Mouse (Mus musculus): ENCODE data around the gene 6030468B19Rik. TPM values are rescaled to one million over a fixed set of nuclear protein-coding genes. Genes with fewer than 3 reads are reported as not detected.
"Not testable (repeated sequence)": the region's sequence is repeated elsewhere in the genome, so short reads cannot be mapped to it uniquely, and the experiment has no call there.

6030468B19Rik gene
- total RNA-seq, 2 experiments from 2014 or later, result 0.37 TPM; not detected in 1

DNA sequence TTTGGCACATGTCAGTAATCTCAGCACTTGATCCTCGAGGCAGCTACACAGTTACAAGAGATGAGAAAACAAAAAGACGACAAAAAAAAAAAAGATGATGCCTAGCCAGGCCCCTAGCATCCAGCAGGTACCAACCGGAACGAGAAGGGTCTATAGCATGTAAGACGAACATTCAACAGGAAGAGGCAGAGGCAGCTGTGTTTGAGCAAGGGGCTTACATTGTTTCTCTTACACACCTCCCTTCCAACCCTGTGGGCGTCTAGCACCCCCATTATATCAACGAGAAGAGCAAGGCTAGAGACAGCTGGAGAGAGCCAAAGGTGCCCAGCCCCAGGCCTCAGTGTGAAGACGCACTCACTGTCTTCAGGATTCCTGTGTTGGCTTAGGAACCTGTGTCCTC lies 29.5 kb downstream of the 6030468B19Rik start:
- ATAC-seq (replicated peaks; ENCODE audit: poor library complexity), result no peak

DNA sequence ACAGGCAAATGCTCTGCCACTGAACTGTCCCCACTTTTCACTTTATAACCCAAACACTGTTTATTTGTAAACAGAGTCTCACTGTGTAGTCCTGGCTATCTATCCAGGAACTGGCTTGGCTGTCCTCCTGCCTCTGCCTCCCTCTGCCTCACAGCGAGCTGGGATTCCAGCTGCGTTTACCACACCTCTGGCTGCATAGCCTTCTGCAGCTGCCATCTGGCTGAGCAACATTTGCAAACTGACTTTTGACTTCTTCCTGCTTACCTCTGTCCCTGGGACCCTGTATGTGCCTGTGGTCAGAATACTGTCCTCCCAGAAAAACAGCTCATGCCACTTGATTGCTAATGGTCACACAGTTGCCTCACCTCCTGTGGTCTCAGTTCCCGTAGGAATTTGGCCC lies 29.9 kb downstream of the 6030468B19Rik start:
- ATAC-seq (replicated peaks; ENCODE audit: poor library complexity), result no peak

DNA sequence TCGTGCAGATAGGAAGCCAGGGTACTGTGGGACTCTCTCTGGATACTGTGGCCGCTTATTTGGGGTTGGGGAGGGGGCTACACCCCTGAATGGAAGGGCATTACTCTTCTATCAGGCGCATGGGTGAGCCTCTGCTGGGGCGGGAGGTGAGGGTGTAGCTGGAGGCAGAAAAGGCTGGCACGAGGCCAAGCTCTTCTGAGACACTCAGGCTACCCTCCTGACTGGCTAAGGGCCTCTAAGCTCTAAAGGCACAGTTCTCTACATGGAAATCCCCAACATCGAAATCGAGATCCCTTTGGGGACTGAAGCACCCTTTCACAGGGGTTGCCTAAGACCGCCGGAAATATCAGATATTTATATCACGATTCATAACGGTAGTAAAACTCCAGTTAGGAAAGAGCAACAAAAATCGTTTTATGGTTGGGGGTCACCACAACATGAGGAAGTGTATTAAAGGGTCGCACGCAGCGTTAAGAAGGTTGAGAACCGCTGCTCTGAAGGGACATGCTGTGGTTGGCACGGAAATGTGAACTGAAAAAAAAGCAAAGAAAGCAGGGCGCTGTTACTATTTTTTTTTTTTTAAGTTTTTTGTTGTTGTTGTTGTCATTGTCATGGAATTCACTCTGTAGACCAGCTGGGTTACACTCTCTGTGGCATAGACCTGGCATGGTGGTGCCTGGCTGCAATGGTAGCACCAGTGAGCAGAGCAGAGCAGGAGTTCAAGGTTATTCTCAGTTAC lies 30.9 kb downstream of the 6030468B19Rik start:
- ATAC-seq (replicated peaks; ENCODE audit: poor library complexity), result no peak

DNA sequence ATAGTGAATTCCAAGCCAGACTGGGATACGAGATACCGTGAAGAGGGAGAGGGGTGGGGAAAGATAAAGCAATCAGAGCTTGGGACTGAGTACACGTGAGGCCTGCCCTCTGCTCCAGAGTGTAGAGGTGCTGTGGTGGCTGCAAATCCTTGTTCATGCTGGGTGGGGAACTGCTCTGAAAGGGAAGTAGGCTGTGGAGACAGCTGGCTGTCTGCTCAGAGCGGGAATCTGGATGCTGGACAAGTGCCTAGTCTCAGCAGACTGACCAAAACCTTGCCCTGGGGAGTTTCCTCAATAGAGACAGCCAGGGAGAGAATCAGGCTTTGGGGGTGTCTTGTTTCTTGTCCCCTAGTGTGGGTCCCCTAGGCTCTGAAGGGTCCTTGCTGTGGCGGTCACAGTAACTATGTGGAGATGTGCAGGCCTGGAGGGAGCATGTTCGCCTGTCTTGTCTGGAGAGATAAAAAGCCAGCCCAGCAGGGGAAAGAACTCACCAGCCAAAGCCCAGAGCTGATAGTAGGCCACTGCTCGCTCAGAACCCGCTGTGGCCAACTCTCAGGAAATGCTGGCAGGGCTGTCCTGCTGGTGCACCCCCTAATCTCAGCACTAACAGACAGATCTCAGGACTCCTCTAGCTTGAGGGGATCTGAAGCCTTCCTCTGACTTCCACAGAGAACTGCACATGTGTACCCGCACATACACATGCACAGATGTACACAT lies 31.6 kb downstream of the 6030468B19Rik start:
- peak; percentile 37 for ATAC-seq (replicated peaks; ENCODE audit: poor library complexity)

DNA sequence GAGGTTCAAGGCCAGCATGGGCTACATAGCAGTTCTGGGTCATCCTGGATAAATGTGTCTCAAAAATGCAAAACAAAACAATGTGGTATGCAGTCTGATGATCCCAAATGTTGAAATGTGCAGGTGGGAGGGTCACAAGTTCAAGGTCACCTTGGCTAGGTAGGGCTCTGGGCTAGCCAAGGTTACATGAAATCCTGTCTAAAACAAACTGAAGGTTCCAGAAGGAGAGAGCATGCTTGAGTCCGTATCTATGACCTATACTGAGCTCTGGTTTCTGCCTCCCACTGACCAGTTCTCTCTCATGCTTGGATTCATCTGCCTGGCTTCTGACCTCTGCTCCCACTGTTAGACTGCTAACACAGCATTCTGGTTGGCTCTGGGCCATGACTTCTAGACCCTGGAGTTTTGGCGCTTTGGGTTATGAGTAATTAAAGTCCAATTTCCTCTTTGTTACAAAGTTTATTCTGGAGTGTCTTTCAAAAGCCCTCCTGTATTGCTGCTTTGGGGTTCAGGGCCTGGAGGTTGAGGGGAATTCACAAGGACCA lies 32.3 kb downstream of the 6030468B19Rik start:
- ATAC-seq (replicated peaks; ENCODE audit: poor library complexity), result no peak

DNA sequence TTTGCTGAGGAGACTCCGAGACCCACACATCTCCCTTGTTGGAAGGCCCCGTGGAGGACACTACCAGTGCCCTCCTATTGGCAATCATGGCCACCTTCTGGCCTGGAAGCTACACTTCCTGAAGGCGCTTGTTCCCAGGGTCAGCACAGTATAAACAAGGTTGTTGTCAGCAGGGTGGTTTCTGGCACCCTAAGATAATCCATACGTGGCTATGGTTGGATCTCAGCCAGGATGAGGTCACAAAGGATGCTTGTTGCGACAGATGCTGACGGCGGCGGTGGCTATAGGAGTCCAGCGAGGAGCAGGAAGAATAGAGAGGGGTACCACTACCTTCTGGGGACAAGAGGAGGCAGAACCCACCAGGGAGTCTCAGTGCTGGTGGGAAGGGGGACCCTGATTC lies 32.9 kb downstream of the 6030468B19Rik start:
- ATAC-seq (replicated peaks; ENCODE audit: poor library complexity), result peak; percentile 21

DNA sequence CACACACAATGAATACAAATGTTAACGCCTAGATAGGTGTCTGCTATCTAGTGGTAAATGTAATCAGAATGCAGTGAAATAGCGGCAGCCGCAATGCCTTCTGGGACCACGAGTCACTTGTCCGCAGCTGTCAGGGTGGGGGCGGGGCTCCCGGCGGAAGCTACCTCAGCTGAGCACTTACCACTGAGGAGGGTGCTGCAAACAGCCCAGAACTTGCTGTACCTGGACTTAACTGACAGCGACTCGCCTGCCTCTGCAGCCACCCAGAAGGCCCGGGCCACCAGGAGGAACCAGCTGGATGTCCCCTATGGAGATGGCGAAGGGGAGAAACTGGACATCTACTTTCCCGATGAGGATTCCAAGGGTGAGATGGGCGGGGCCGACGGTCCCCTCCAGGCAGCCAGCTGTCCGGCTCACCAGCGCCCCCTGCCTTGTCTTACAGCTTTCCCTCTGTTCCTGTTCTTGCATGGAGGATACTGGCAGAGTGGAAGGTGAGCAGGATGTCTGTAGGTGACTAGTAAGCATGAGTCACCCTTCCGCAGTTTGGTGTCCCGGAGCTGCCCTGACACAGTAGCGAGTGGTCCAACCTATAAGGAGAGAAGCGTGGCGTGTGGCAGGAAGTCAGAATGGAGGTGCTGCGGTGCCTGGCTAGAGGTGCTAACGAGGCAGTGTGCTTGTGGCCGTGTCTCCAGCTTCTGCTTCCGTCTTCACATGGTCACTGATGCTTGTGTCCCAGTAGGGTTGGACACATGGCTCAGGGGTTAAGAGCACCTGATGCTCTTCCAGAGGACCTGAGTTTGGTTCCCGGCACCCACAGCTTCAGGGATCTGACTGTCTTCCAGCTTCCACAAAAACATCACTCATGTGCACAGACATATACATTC lies 34.9 kb downstream of the 6030468B19Rik start:
- ATAC-seq (replicated peaks; ENCODE audit: poor library complexity), result peak; percentile 63

DNA sequence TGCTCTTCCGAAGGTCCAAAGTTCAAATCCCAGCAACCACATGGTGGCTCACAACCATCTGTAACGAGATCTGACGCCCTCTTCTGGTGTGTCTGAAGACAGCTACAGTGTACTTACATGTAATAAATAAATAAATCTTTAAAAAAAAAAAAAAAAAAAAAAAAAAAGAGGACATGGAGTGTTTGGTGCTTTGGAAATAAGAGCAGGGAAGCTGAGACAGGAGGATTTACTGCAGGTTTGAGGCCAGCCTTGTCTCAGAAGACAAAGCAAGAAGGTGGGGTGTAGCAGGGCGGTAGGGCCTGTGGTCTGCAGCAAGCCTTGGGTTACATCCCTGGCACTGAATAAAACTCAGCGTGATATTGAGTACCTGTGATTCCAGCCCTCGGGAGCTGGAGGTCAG lies 36.0 kb downstream of the 6030468B19Rik start:
- not testable (repeated sequence) for ATAC-seq (replicated peaks; ENCODE audit: poor library complexity)

DNA sequence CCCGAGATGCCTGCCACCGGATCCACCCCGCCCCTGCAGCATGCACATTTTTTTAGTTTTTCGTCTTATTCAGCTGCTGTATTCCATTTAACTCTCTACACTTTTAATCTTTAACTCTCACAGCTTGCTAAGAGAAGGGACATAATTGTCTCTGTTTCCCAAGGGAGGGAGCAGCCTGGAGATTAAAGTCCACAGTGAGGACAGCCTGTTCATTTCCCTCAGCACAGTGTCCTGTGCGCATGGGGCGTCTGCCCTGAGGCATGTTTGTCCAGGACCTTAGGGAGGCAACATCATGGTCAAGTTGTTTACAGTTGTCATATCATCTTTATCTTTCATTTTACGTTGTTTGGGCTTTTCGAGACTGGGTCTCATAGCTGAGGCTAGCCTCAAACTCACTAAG lies 36.6 kb downstream of the 6030468B19Rik start:
- no peak for ATAC-seq (replicated peaks; ENCODE audit: poor library complexity)

DNA sequence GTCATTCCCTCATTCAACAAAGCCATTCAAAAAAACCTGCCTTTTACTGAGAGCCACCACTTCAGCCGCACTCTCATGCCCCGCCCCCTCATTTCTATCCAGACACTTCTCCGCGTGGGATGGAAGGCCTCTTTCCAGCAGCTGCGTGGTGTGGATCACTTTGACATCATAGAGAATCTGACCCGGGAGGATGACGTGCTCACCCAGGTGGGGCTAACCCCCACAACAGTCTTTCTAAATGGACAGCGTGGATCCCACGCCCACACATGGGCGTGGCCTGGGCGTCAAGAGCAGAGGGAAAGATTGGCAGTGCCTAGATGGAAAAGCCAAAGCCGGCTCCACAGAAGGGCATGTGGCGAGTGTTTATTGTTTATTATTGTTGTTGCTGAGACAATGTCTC lies 38.8 kb downstream of the 6030468B19Rik start:
- no peak for ATAC-seq (replicated peaks; ENCODE audit: poor library complexity)

DNA sequence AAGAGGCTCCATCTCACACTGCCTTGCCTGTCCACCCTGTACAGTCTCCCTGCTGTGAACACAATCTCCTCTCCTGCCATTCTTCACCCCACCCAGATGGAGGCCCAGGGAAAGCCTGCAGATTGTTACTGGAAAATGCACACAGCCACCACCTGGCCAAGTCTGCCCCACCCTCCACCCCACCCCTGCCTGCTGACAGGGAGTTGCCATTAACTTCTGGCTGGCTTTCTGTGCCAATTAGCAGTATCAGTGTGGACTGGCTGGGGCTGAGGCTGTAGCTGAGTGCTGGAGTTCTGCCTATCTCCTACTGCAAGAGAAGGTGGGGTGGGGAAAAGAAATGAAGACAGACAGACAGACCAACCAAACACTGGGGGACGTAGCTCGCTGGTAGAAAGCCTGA lies 41.1 kb downstream of the 6030468B19Rik start:
- peak; percentile 93 for ATAC-seq (replicated peaks; ENCODE audit: poor library complexity)

DNA sequence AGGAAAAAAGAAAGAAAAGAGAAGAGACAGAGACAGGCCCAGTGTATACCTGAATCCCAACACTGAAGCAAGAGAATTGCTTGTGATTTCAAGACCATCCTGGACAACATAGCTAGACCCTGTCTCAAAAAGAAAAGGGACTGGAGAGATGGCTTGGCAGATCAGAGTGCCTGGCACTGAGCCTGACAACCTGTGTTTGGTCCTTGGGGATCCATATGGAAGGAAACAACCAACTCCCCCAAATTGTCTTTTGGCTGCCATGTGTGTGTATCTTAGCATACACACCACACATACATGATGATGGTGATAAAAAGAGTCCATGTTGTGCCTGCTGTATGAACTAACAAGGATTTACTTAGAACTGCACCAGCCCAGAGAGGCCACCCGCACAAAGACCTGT lies 41.6 kb downstream of the 6030468B19Rik start:
- ATAC-seq (replicated peaks; ENCODE audit: poor library complexity), result peak; percentile 16

DNA sequence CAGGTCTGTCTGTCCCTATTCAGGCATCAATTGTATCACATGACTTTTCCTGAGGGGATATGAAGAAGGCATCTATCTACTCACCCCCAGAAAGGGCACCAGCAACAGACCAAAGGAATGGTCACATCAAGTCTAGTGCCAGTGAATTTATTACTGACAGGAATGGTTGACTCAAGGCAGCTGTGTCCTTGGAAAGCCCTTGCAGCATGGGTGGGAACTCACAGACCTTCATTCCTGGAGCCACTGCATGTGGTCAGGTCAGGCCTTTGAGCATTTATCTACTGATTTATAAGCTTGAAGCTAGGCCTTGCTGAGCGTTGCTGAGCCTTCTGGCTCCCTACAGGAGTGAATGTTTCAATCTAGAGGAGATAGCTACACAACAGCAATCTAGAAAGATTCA lies 43.5 kb downstream of the 6030468B19Rik start:
- no peak for ATAC-seq (replicated peaks; ENCODE audit: poor library complexity)

DNA sequence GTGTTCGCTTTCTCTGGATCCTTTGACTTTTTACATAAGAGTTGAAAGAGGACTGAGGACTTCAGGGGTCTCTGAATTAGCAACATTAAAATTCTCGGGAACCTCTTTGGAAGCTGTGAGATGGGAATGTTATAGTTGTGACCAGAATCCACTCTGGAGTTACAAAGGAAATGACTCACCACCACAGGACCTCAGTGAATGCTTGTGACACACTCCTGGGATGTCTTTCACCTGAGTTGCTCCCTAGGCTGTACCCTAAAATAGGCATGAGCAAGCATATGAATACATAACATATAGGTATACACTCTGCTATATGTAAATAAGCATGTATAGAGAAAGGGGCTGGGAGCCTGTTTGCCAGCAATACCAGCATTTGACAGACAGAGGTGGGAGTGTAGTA lies 46.0 kb downstream of the 6030468B19Rik start:
- ATAC-seq (replicated peaks; ENCODE audit: poor library complexity), result no peak

DNA sequence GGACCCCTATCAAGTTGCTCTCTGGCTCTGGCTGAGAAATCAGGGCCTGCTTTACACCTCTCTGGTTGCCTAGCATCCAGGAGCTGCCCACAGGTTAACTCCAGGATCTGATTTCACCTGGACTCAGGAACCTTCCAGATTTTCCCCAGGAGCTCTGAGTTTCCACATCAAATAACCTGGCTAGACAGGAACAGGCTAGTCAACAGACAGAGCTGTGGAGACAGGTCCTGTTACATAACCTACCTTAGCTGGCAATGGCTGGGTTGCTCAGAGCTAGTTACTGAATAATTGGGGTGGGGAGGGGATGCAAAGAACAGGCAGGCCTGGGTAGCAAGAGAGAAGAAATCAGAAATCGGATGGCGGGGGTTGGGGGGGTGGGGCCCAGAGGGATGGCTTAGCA lies 47.5 kb downstream of the 6030468B19Rik start:
- no peak for ATAC-seq (replicated peaks; ENCODE audit: poor library complexity)

DNA sequence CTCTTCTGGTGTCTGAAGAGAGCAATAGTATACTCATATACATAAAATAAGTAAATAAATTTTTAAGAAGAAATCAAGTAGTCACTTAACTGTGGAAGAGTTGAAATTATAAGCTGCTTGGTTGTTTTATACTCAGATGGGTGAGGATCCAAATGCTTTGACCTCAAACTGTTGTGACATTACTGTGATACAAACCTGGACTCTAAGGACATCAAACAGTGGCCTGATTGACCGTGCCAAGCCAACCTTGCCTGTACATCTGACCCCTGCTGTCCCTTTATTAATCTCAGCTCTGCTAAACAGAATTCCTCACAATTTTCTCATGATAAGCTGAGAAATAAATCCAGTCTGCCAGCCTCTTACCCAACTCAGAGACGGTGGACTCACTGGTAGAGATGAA lies 48.2 kb downstream of the 6030468B19Rik start:
- no peak for ATAC-seq (replicated peaks; ENCODE audit: poor library complexity)

DNA sequence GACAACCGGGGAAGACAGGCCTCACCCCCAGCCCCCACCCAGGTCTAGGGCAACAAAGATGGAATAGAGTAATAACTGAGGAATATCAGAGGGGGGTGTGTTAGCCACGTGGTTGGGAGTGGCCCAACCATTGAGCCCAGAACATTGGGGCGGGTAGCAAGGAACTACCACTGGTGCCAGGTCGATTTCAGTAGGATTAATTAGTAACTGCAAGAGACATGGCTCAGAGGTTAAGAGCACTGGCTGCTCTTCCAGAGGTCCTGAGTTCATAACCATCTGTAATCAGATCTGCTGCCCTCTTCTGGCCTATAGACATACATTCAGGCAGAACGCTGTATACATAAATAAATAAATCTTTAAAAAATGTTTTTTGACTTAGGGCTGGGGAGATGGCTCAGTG lies 49.2 kb downstream of the 6030468B19Rik start:
- ATAC-seq (replicated peaks; ENCODE audit: poor library complexity), result 0 out of 2 replicates have a peak, but pooled peaks have one; percentile 22

DNA sequence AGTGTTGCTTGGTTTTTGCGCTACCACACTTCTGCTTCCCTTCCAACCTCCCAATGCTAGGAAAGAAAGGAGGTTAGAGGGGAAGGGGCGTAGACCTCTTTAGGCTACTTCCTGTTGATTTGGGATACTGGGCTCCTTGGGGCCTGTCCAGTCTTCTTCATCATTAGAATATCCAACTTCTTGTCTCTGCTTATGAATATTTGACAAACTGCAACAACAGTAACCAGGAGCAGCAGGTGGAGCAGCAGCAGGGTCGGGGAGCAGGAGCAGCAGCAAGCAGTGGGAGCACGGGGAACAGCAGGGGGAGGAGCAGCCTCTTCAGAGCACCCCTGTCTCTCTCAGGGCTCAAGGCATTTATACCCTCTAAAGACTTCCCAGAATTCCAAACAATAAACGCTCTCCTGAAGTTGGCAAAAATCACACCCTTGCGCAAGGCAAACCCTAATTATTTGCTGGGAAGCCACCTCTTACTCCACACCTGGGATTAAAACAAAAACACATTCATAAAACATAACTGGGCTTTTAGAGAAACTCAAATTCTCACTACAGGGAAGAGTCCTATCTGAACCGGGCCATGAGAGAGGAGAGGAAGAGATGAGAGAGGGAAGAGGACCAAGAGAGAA lies 50.2 kb downstream of the 6030468B19Rik start:
- no peak for ATAC-seq (replicated peaks; ENCODE audit: poor library complexity)

DNA sequence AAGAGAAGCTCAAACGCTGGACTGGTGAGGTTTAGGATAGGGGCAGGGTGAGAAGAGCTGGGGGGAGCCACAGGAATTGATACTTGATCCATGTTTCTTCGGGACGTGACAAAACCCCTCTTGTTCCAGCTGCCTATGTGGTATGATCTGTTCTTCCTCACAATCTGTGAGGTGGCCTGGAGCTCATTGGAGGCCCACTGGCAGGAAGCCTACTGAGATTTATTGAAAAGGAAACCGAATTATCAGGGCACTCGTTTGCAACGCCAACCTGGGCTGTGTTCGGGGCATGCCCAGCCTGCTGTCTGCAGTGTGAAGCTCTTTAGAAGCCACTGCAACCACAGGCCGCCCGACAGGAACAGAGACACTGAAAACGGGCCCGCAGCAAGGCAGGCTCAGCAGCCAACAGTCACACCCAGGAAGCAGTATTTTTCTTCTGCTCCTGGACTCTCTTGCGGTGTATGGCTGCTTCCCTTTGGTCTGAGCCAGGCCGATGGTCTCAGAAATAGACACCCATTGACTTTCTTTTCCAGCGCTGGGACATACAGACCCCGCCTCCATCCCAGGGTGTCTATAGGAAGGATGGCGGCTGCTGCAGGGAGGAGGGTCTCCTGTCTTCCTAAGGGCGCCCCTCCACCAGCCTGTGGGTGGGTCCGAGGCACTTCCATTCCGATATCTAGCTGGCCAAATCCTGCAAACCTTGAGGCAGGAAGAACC lies 51.0 kb downstream of the 6030468B19Rik start:
- ATAC-seq (replicated peaks; ENCODE audit: poor library complexity), result peak; percentile 28

Data from megakaryocyte progenitor cell, adult 5-6 weeks (primary cell).